Mouse (Mus musculus): ENCODE results near the gene Bnip2.

Bnip2 gene

DNA sequence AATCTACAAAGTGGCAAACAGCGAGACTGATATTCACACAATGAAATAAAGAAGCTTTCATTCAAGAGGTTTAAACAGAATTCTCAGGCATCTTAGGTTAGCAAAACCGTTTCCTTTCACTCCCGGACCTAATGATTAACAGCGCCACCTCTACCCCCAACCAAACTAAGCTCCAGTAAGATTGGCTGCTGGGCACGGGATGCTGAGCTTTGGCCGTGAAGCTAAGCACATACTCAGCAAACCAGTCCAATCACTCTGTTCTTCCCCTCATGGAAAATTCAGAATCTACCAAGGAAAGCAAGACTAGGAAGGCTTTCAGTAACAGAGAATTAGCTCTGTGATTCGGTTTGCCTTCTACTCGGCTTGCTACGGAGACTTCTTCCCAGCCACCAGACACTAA is 43.8 kb downstream of the Bnip2 start:
- ChIA-PET CTCF (interaction anchor here in 3 of 4 experiments (0.6 to 1.7 kb wide), 5 partner anchors 14 to 50 kb away, joined by 3 to 5 read pairs (median 3); no protein-coding TSS in a partner anchor), POLR2A (interaction anchor here in 3 of 4 experiments (0.7 to 2.0 kb wide), 14 partner anchors 8 to 1196 kb away, joined by 3 to 7 read pairs (median 4); partner anchors contain the start of gene Bnip2 (in 1 of the 3))

DNA sequence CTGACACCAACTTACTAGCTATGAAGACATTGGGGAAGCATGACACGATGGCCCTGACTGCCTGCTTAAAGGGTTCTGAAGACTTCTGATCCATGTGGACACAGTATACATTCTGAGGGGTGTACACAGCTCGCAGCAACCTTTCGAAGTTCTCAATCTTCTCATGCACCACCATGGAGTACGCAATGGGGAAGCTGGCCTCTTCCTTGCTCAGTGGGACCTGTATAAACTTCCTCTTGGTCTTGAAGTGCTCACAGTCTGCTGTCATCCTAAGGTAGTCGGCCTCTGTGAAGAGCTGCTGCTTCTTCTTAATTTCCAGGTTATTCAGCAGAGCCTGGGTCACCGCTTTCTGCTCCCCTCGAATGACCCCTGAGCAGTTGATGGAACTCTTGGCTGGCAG is 45.4 kb downstream of the Bnip2 start:
- CTCF ChIA-PET, result no interaction called here
- POLR2A ChIA-PET, result interaction anchor here in 2 of 4 experiments (0.6 to 3.1 kb wide), 4 partner anchors 9 to 13 kb away, joined by 4 to 22 read pairs (median 5); no protein-coding TSS in a partner anchor

- ChIA-PET POLR2A (interaction anchor here in 3 of 4 experiments (0.6 to 3.1 kb wide), 15 partner anchors 9 to 506 kb away, joined by 3 to 22 read pairs (median 4); partner anchors contain the start of gene Sltm (in 1 of the 3)), CTCF (interaction anchor here in 3 of 4 experiments (0.5 to 1.8 kb wide), 6 partner anchors 16 to 1278 kb away, joined by 3 to 7 read pairs (median 5); no protein-coding TSS in a partner anchor)
Measured at GRCm38 (mm10) chr9:70036646-70037045, 47.4 kb downstream of the Bnip2 start.

- CTCF ChIA-PET, result no interaction called here
- POLR2A ChIA-PET, result interaction anchor here in 2 of 4 experiments (0.6 to 3.1 kb wide), 5 partner anchors 8 to 19 kb away, joined by 4 to 22 read pairs (median 7); no protein-coding TSS in a partner anchor
Measured at GRCm38 (mm10) chr9:70037988-70038387, 48.7 kb downstream of the Bnip2 start, which contains the start of gene Gcnt3. Gene Gcnt3 (minus strand): TSS chr9:70038088.

GRCm38 (mm10) chr9:70039597-70040385 is 50.5 kb downstream of the Bnip2 start:
- ChIA-PET CTCF (no interaction called here), POLR2A (interaction anchor here in 2 of 4 experiments (0.5 to 1.0 kb wide), 4 partner anchors 12 to 29 kb away, joined by 3 read pairs; partner anchors contain the start of gene Gtf2a2 (in 1 of the 2))

DNA sequence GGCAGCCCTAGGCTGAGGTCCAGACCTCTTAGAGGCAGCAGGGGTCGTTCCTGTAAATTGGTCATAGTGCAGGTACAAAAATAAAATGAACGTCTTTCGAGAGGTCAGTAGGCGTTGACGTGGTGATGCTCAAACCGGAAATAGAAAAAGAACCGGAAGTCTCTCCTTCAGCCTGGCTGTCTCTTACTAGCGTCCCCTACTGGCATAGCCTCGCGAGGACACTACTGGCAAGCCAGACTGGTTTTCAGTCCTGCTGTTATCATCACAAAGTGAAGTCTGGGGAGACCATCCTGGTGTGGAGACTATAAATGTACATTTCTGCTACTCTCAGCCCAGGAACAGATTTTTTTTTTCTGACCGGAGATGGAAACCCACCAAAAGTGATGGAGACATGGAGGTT is 51.3 kb downstream of the Bnip2 start:
- ChIA-PET CTCF (interaction anchor here in 1 of 4 experiments (2.0 kb wide), 1 partner anchor 21 kb away, joined by 4 read pairs; no protein-coding TSS in a partner anchor), POLR2A (interaction anchor here in 2 of 4 experiments (0.5 to 1.0 kb wide), 4 partner anchors 11 to 28 kb away, joined by 3 read pairs; partner anchors contain the start of gene Gtf2a2 (in 1 of the 2))

DNA sequence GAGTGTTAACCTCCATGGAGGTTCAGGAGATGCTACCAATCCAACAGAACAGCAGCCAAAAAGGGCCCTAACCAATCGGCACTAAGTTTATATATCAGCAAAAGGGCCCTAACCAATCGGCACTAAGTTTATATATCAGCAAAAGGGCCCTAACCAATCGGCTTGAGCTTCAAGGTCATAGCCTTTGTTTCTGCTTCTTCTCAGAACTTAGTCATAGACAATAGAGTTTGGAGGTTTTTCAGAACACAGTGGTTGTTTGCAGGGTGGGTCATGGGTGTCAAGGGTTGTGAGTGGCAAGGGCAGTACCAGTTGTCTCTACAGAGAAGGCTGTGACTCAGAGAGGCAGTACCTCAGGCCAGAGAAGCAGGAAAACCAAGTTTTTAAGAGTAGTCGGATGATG is 52.9 kb downstream of the Bnip2 start:
- POLR2A ChIA-PET, result interaction anchor here in 2 of 4 experiments (0.6 to 2.2 kb wide), 8 partner anchors 11 to 175 kb away, joined by 3 to 6 read pairs (median 4); no protein-coding TSS in a partner anchor
- CTCF ChIA-PET, result interaction anchor here in 1 of 4 experiments (2.0 kb wide), 1 partner anchor 23 kb away, joined by 4 read pairs; no protein-coding TSS in a partner anchor

- POLR2A ChIA-PET, result interaction anchor here in 3 of 4 experiments (0.7 to 2.2 kb wide), 7 partner anchors 10 to 320 kb away, joined by 3 to 6 read pairs (median 4); no protein-coding TSS in a partner anchor
- CTCF ChIA-PET, result no interaction called here
Measured at GRCm38 (mm10) chr9:70042935-70043334, 53.7 kb downstream of the Bnip2 start.

DNA sequence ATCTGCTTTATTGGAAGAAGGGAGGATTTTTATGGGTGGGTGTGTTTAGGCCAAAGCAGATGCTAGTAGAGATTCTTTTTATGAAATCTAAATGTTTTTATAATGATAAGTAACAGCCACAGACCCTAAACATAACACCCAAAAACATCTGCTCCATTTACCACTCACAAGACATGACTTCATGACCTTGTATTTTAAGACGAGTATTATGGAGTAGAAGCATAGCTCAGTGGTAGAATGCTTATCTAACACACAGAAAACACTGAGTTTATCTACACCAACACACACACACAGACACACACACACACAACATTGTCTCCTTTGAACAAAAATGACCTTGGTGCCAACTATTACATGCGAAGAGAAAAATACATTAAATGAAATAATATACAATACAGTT is 55.6 kb downstream of the Bnip2 start:
- POLR2A ChIA-PET, result interaction anchor here in 2 of 4 experiments (1.3 to 1.6 kb wide), 3 partner anchors 10 to 43 kb away, joined by 3 to 5 read pairs (median 5); no protein-coding TSS in a partner anchor
- CTCF ChIA-PET, result no interaction called here

DNA sequence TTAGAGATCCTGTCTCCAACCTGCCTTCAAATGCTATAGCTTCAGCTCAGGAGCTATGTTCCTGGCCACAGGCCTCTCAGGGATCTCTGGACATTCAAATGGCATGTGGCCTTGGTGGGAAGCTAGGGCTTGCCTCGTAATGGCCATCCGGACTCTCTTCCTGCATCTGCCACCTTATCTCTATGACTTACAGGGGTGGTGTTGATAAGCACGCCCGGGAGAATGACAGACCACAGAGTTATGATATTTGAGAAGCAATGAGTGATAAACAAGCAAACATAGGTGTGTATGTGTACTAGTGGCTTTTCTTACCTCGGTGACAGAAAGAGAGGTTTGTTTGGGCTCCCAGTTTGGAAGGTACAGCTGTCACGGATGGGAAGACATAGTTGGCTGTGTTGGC is 57.0 kb downstream of the Bnip2 start:
- CTCF ChIA-PET, result interaction anchor here in 1 of 4 experiments (0.6 kb wide), 1 partner anchor 1329 kb away, joined by 8 read pairs; no protein-coding TSS in a partner anchor

GRCm38 (mm10) chr9:70047839-70048238 is 58.6 kb downstream of the Bnip2 start:
- CTCF ChIA-PET, result interaction anchor here in 3 of 4 experiments (0.6 to 1.0 kb wide), 3 partner anchors 15 to 33 kb away, joined by 3 to 4 read pairs (median 3); no protein-coding TSS in a partner anchor
- POLR2A ChIA-PET, result interaction anchor here (0.6 to 4.0 kb wide), 20 partner anchors 9 to 236 kb away, joined by 3 to 22 read pairs (median 4); partner anchors contain the start of gene Gtf2a2 (in 1 of the 4)

More for the DNA sequence above, 57.0 kb downstream of the Bnip2 start:
- POLR2A ChIA-PET, result interaction anchor here in 3 of 4 experiments (0.6 to 4.0 kb wide), 8 partner anchors 8 to 148 kb away, joined by 3 to 22 read pairs (median 4); partner anchors contain the start of gene Gcnt3 (in 1 of the 3)

- ChIA-PET POLR2A (interaction anchor here (0.6 to 4.0 kb wide), 21 partner anchors 8 to 92 kb away, joined by 3 to 22 read pairs (median 4); partner anchors contain the start of gene Gtf2a2 (in 1 of the 4)), CTCF (interaction anchor here in 3 of 4 experiments (0.6 to 1.1 kb wide), 4 partner anchors 16 to 36 kb away, joined by 3 to 4 read pairs (median 3); no protein-coding TSS in a partner anchor)
Measured at GRCm38 (mm10) chr9:70048280-70048679, 59.0 kb downstream of the Bnip2 start.

- POLR2A ChIA-PET, result interaction anchor here (0.6 to 4.0 kb wide), 21 partner anchors 10 to 91 kb away, joined by 3 to 22 read pairs (median 4); partner anchors contain the start of gene Gtf2a2 (in 1 of the 4)
- CTCF ChIA-PET, result interaction anchor here in 3 of 4 experiments (0.7 to 1.1 kb wide), 3 partner anchors 32 to 35 kb away, joined by 3 to 4 read pairs (median 4); no protein-coding TSS in a partner anchor
Measured at GRCm38 (mm10) chr9:70048751-70049415, 59.6 kb downstream of the Bnip2 start.

- ChIA-PET POLR2A (interaction anchor here in 3 of 4 experiments (0.7 to 4.0 kb wide), 14 partner anchors 9 to 53 kb away, joined by 3 to 22 read pairs (median 4); partner anchors contain the start of gene Gtf2a2 (in 1 of the 3)), CTCF (interaction anchor here in 3 of 4 experiments (0.6 to 1.1 kb wide), 4 partner anchors 32 to 724 kb away, joined by 3 to 4 read pairs (median 4); no protein-coding TSS in a partner anchor)
Measured at GRCm38 (mm10) chr9:70049416-70049783, 60.1 kb downstream of the Bnip2 start.

GRCm38 (mm10) chr9:70049839-70050238 is 60.6 kb downstream of the Bnip2 start:
- ChIA-PET POLR2A (interaction anchor here in 2 of 4 experiments (0.7 to 4.0 kb wide), 9 partner anchors 12 to 37 kb away, joined by 3 to 22 read pairs (median 5); no protein-coding TSS in a partner anchor), CTCF (interaction anchor here in 1 of 4 experiments (0.6 kb wide), 1 partner anchor 723 kb away, joined by 4 read pairs; no protein-coding TSS in a partner anchor)

DNA sequence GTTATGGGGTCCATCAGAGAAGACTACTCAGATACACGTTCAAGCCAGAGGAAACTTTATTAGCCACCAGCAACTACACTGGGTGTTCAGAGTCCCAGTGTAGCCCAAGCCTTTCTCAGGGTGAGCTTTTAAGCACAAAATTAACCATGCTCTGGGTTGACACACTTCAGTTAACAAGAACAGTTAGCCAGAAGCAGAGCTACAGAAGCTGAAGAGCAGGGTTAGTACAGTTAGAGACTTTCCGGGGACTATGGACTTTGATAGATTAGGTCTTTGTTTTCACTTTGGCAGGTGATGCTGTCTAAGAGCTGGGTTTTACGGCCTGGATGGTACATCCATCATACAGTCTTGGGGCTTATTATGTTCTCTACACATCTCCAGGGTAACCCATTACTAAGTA is 63.5 kb downstream of the Bnip2 start:
- POLR2A ChIA-PET, result interaction anchor here in 2 of 4 experiments (0.8 to 1.4 kb wide), 5 partner anchors 9 to 630 kb away, joined by 3 to 4 read pairs (median 4); no protein-coding TSS in a partner anchor
- CTCF ChIA-PET, result interaction anchor here in 3 of 4 experiments (0.7 to 1.7 kb wide), 3 partner anchors 16 to 34 kb away, joined by 4 to 7 read pairs (median 5); no protein-coding TSS in a partner anchor

- ChIA-PET CTCF (interaction anchor here in 3 of 4 experiments (0.7 to 1.7 kb wide), 3 partner anchors 17 to 33 kb away, joined by 4 to 7 read pairs (median 5); no protein-coding TSS in a partner anchor), POLR2A (interaction anchor here in 2 of 4 experiments (0.8 to 1.9 kb wide), 6 partner anchors 9 to 631 kb away, joined by 3 to 4 read pairs (median 4); no protein-coding TSS in a partner anchor)
Measured at GRCm38 (mm10) chr9:70053411-70053810, 64.1 kb downstream of the Bnip2 start.
